Mouse (Mus musculus) lung, embryonic 16.5 days (tissue): ENCODE results near the gene Stag2. TPM values are rescaled to one million over a fixed set of nuclear protein-coding genes. Genes with fewer than 3 reads are reported as not detected.

Experiments
- ATAC-seq: fragments of 200-750 bp; cut with Nextera tagmentation; 2 replicates; pipeline ENCODE4 v1.8.0; 2017; ENCODE audit warnings: low read depth, mild to moderate bottlenecking, moderate library complexity
- H3K27ac ChIP-seq: fragments of 300-500 bp; sonication (generic); 2 replicates; pipeline ENCODE4 v1.5.1; 2014; ENCODE audit warnings: mild to moderate bottlenecking, control low read depth, low read length
- H3K27me3 ChIP-seq: fragments of 300-500 bp; sonication (generic); 2 replicates; pipeline ENCODE4 v1.6.1; 2014; ENCODE audit warnings: low read depth, low read length, mixed read lengths; ENCODE audit not compliant: control insufficient read depth, insufficient read depth
- H3K36me3 ChIP-seq: fragments of 300-500 bp; sonication (generic); 2 replicates; pipeline ENCODE4 v1.6.1; 2014; ENCODE audit warnings: low read length; ENCODE audit not compliant: control insufficient read depth, insufficient read depth
- H3K4me1 ChIP-seq: fragments of 300-500 bp; sonication (generic); replicated peaks from 2 replicates; pipeline ENCODE4 v1.6.1; 2014; ENCODE audit warnings: low read length, mixed read lengths; ENCODE audit not compliant: control insufficient read depth, insufficient read depth
- H3K4me2 ChIP-seq: fragments of 300-500 bp; sonication (generic); 2 replicates; pipeline ENCODE4 v1.6.1; 2014; ENCODE audit warnings: low read depth, low read length, control low read depth
- H3K4me3 ChIP-seq: fragments of 300-500 bp; sonication (generic); 2 replicates; pipeline ENCODE4 v1.5.1; 2014; ENCODE audit warnings: mild to moderate bottlenecking, low read length, control low read depth
- H3K9ac ChIP-seq: fragments of 300-500 bp; sonication (generic); 2 replicates; pipeline ENCODE4 v1.6.1; 2014; ENCODE audit warnings: low read length, control low read depth
- H3K9me3 ChIP-seq: fragments of 300-500 bp; sonication (generic); 2 replicates; pipeline ENCODE4 v1.6.1; 2016; ENCODE audit warnings: low read length; ENCODE audit not compliant: control insufficient read depth
- WGBS: fragments of 180-500 bp; shearing (Covaris S2); extraction: QIAGEN DNeasy Blood & Tissue Kit; methylation state at CpG from one replicate; pipeline ENCODE4 v1.1.7; 2014; 5-methylcytosine and 5-hydroxymethylcytosine counted together
- polyA plus RNA-seq: library from polyadenylated mRNA; unstranded; fragments of >200 nt; fragmentation: Nextera tagmentation; extraction: Ambion mirVana; gene quantifications from 2 replicates; pipeline ENCODE4 v1.2.1, GENCODE M21; 2015

Stag2 gene
- polyA plus RNA-seq, result 54.6 and 55.0 TPM in 2 replicates

- Histone ChIP-seq H3K4me1 (peaks cover 5% of the 10 kb centered on the region; the same call in 1 of the 2 replicates), H3K9me3 (no peaks in the 10 kb centered on the region), H3K36me3 (no peaks in the 10 kb centered on the region), H3K4me3 (peak within 1 kb of the TSS; percentile 64), H3K9ac (peak within 1 kb of the TSS; percentile 94), H3K27ac (peak within 1 kb of the TSS; percentile 99), H3K4me2 (peak within 1 kb of the TSS; percentile 50), H3K27me3 (no peaks in the 10 kb centered on the region)
- peak; percentile 82 for ATAC-seq
- WGBS, result 9% methylated on average over 71 of the region's 76 CpGs
Measured at GRCm38 (mm10) chrX:42148788-42149556, at the start of gene Stag2. Gene Stag2 (plus strand): TSS chrX:42149317.

- no peaks in the 10 kb centered on the region for H3K4me1 ChIP-seq
- H3K9me3 ChIP-seq, result peaks cover 7% of the 10 kb centered on the region; the same call in 1 of the 2 replicates
- no peak overlapping the region for H3K9ac ChIP-seq
- no peaks in the 10 kb centered on the region for H3K27me3 ChIP-seq
- ATAC-seq, result no peak
- no peak overlapping the region for H3K4me2 ChIP-seq
- no peak overlapping the region for H3K4me3 ChIP-seq
- peaks cover 11% of the 10 kb centered on the region for H3K36me3 ChIP-seq
- H3K27ac ChIP-seq, result no peak overlapping the region
- 71% methylated on average over 6 of the region's 6 CpGs for whole genome bisulfite sequencing
Measured at GRCm38 (mm10) chrX:42107137-42107536, 42.0 kb upstream of the Stag2 start.

GRCm38 (mm10) chrX:42110585-42110984 lies 38.5 kb upstream of the Stag2 start:
- Histone ChIP-seq H3K36me3 (peaks cover 8% of the 10 kb centered on the region), H3K9ac (no peak overlapping the region), H3K4me1 (no peaks in the 10 kb centered on the region), H3K27ac (no peak overlapping the region), H3K4me2 (no peak overlapping the region), H3K4me3 (no peak overlapping the region), H3K9me3 (peaks cover 7% of the 10 kb centered on the region; the same call in 1 of the 2 replicates), H3K27me3 (no peaks in the 10 kb centered on the region)
- WGBS, result 39% methylated on average over 1 of the region's 1 CpGs
- ATAC-seq, result no peak

GRCm38 (mm10) chrX:42119442-42120048 lies 29.6 kb upstream of the Stag2 start:
- 80% methylated on average over 6 of the region's 6 CpGs for WGBS
- ATAC-seq, result no peak

GRCm38 (mm10) chrX:42124963-42125697 lies 24.0 kb upstream of the Stag2 start:
- H3K36me3 ChIP-seq, result no peaks in the 10 kb centered on the region
- no peak overlapping the region for H3K4me2 ChIP-seq
- no peaks in the 10 kb centered on the region for H3K4me1 ChIP-seq
- 0 out of 2 replicates have a peak, but pooled peaks cover 2% of the 10 kb centered on the region for H3K9me3 ChIP-seq
- no peak overlapping the region for H3K4me3 ChIP-seq
- 45% methylated on average over 5 of the region's 5 CpGs for WGBS
- no peak overlapping the region for H3K27ac ChIP-seq
- ATAC-seq, result no peak
- H3K9ac ChIP-seq, result no peak overlapping the region
- no peaks in the 10 kb centered on the region for H3K27me3 ChIP-seq

More at GRCm38 (mm10) chrX:42119442-42120048, 29.6 kb upstream of the Stag2 start:
- Histone ChIP-seq H3K9ac (no peak overlapping the region), H3K4me1 (no peaks in the 10 kb centered on the region), H3K27me3 (no peaks in the 10 kb centered on the region), H3K4me3 (no peak overlapping the region), H3K4me2 (no peak overlapping the region), H3K36me3 (no peaks in the 10 kb centered on the region), H3K27ac (no peak overlapping the region), H3K9me3 (no peaks in the 10 kb centered on the region)

- Histone ChIP-seq H3K4me1 (peaks cover 4% of the 10 kb centered on the region; the same call in 1 of the 2 replicates), H3K4me2 (no peak overlapping the region), H3K9me3 (no peaks in the 10 kb centered on the region), H3K4me3 (no peak overlapping the region), H3K36me3 (no peaks in the 10 kb centered on the region), H3K27ac (peak overlapping the region; percentile 60), H3K27me3 (no peaks in the 10 kb centered on the region), H3K9ac (no peak overlapping the region)
- peak; percentile 94 for ATAC-seq
- WGBS, result 22% methylated on average over 9 of the region's 9 CpGs
Measured at GRCm38 (mm10) chrX:42139882-42140281, 9.2 kb upstream of the Stag2 start.

DNA sequence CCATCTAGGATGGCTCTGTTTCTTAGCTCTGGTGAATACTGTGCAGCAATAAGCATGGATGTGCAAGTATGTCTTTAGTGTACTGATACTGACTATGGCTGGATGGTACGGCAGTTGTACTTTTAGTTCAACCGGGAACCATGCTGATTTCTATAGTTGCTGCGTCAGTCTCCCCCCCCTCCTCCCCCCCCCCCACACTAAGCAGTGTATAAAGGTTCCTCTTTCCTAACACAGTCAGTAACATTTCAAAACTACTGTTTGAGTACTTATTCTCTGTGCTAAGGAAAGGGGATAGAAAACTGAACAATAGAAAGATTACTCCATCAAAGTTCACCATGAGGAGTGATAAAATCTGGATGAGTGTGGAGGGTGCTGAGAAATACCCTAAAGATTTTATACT lies 6.5 kb upstream of the Stag2 start:
- 75% methylated on average over 3 of the region's 3 CpGs for WGBS

DNA sequence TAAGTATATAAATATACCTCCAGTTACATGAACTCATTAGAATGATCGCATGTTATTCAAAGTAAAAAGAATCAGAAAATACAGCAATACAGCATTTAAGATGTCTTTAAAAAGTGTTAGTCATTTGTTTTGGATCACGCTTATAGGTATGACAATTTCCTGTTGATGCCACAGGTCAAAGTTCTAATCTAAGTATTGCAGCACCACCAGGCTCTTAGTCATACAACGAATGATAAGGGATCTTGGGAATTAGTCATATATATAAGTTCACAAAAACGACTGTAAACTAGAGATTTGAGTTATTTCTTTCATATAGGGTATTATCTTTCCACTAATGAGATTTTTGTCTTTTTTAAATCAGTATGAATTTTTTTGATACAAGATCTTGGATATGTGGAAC lies 5.1 kb upstream of the Stag2 start:
- Histone ChIP-seq H3K4me2 (no peak overlapping the region), H3K27ac (no peak overlapping the region), H3K4me1 (peaks cover 8% of the 10 kb centered on the region), H3K9me3 (no peaks in the 10 kb centered on the region), H3K36me3 (no peaks in the 10 kb centered on the region), H3K4me3 (no peak overlapping the region), H3K27me3 (no peaks in the 10 kb centered on the region), H3K9ac (no peak overlapping the region)
- 70% methylated on average over 4 of the region's 4 CpGs for WGBS
- no peak for ATAC-seq

More for the DNA sequence above, 6.5 kb upstream of the Stag2 start:
- no peaks in the 10 kb centered on the region for H3K9me3 ChIP-seq
- ATAC-seq, result no peak
- H3K9ac ChIP-seq, result no peak overlapping the region
- H3K4me2 ChIP-seq, result no peak overlapping the region
- H3K4me1 ChIP-seq, result peaks cover 4% of the 10 kb centered on the region; the same call in 1 of the 2 replicates
- no peak overlapping the region for H3K27ac ChIP-seq
- no peaks in the 10 kb centered on the region for H3K36me3 ChIP-seq
- no peaks in the 10 kb centered on the region for H3K27me3 ChIP-seq
- no peak overlapping the region for H3K4me3 ChIP-seq

DNA sequence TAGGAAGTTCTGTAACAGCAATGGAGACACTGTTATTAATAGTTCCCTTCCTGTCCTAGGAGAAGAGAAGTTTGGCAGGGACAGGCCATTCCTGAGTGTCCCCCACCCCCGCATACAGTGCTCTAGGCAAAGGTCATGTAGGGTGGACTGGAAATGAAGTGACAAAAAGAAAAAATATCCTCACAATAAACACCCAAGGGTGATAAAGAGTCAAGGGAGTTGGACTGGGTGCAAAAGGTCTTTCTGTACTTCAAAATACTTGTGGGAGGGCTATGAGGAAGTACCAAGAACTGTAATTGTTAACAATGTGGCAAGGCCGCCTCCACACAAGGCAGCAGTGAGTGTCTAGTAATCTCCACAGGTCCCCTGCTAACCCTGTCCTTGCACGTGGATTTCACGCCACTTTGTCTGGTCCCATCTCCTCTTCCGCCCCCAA lies 1.1 kb upstream of the Stag2 start:
- H3K9me3 ChIP-seq, result no peaks in the 10 kb centered on the region
- no peaks in the 10 kb centered on the region for H3K36me3 ChIP-seq
- no peaks in the 10 kb centered on the region for H3K27me3 ChIP-seq
- 0 out of 2 replicates have a peak, but pooled peaks have one; percentile 9 for ATAC-seq
- H3K27ac ChIP-seq, result peak overlapping the region; percentile 96
- H3K4me2 ChIP-seq, result peak overlapping the region; percentile 48
- peak overlapping the region; percentile 63 for H3K9ac ChIP-seq
- 44% methylated on average over 5 of the region's 5 CpGs for WGBS
- H3K4me1 ChIP-seq, result peaks cover 5% of the 10 kb centered on the region; the same call in 1 of the 2 replicates
- peak overlapping the region; percentile 48 for H3K4me3 ChIP-seq
